Mouse (Mus musculus) embryo, embryonic 11 days (tissue): Measurements from ENCODE around the gene Mafg.
A peak's percentile ranks its signal among the peaks of the same experiment; 100 is the strongest.
"Not testable (repeated sequence)": the region's sequence is repeated elsewhere in the genome, so short reads cannot be mapped to it uniquely, and the experiment has no call there.

Experiments used
- DNase-seq: peaks from one replicate; pipeline ENCODE4 v3.0.0-alpha.2; 2015

The Mafg gene

DNA sequence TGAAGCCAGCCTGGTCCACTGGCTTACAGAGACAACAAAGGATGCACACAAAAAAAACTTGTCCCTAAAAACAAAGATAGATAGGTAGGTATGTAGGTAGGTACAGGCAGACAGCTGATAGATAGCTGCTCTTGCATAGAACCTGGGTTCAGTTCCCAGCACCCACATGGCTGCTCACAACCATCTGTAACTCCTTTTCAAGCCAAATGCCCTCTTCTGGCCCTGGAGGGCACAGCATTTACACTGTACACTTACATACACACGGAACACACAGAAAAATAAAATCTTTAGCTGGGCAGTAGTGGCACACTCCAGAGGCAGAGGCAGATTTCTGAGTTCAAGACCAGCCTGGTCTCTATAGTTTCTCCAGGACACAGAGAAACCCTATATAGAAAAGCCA is 49.5 kb downstream of the Mafg start:
- no peak for DNase-seq

- DNase-seq: not testable (repeated sequence)
Observed at GRCm38 (mm10) chr11:120582982-120583293, 50.5 kb downstream of the Mafg start.

- DNase-seq: peak; percentile 22
Observed at GRCm38 (mm10) chr11:120582268-120582981, 51.0 kb downstream of the Mafg start.

GRCm38 (mm10) chr11:120581490-120582267 is 51.7 kb downstream of the Mafg start, which contains the start of gene Arhgdia:
TSS of gene Arhgdia (minus strand) at chr11:120581624.
- DNase-seq: peak; percentile 93

GRCm38 (mm10) chr11:120580871-120581331 is 52.5 kb downstream of the Mafg start:
- DNase-seq: peak; percentile 65

- no peak for DNase-seq
Observed at GRCm38 (mm10) chr11:120580190-120580589, 53.2 kb downstream of the Mafg start.

GRCm38 (mm10) chr11:120579316-120580107 is 53.9 kb downstream of the Mafg start:
- peak; percentile 84 for DNase-seq

DNA sequence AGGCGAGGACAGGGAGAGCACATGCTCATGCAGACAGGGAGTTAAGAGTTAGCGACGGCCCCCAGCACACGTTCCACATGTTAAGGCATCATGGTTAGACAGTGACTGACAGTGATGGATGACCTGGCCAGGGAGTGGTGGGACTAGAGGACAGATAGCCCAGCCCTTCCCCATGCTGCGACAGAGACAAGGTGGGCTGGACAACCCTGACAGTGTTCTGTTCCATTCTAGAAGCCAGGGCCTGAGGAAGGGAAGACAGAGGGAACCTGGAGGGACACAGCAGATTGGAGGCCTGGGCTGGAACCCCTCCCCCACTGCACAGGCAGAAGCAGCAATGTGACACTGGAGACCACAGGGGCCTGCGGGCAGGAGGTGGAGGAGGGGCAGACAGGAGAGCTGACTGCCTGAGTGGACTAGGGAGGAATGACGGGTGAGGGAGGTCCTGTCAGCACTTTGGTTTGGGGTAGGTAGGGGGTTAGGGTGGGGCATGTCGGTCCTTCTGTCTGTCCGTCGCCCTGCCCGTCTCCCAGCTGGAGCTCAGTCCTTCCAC is 54.6 kb downstream of the Mafg start:
- DNase-seq: no peak

GRCm38 (mm10) chr11:120578024-120578693 is 55.2 kb downstream of the Mafg start:
- no peak for DNase-seq

- DNase-seq: peak; percentile 34
Observed at GRCm38 (mm10) chr11:120577211-120578023, 56.0 kb downstream of the Mafg start.

GRCm38 (mm10) chr11:120576365-120576981 is 56.9 kb downstream of the Mafg start:
- DNase-seq: no peak

DNA sequence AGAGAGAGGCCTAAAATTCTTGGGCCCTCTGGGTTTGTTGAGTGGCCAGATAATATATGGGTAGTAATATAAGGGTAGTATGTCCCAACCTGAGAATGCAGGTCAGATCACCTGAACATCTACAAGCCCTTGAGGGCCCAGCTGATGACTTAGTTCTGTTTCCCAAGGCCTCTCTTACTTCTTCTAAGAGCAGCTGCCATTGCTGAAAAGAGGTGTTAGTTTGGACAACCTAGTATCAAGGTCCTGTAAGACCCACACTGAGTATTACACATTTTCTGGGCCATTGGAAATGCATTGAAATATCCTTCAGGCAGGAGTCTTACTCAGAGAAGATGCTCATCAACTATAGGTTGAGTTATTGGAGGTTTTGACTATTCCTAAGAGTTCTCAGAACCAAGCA is 57.5 kb downstream of the Mafg start:
- no peak for DNase-seq
